Mouse (Mus musculus): ENCODE results near the gene Brpf3. TPM values are rescaled to one million over a fixed set of nuclear protein-coding genes. Genes with fewer than 3 reads are reported as not detected.

Gene Brpf3
- total and polyA plus RNA-seq, 2 experiments from 2014 or later = 4.9 to 21.5 TPM

DNA sequence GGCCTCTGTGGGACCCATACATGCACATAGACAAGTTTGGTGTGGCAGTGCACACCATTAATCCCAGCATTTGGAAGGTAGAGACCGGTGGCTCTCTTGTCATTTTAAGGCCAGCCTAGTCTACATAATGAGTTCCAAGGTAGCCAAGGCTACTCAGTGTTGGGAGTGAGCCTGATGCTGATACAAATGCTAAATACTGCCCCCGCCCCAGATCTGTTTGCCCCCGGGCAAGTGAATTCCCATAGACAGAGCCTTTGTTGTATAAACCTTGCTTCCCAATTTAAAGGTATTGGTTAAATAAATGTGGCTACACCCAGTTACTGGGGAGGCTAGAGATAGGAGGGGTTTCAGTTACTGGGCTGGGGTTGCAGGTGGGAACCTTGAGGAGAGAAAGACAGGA is 15.9 kb upstream of the Brpf3 start:
- 91% methylated on average over 3 of the region's 3 CpGs for WGBS
- no peak overlapping the region for H3K9ac ChIP-seq (replicated peaks; ENCODE audit: low read length, poor library complexity, severe bottlenecking)
- DNase-seq (ENCODE audit: low spot score) (no peak), ATAC-seq (ENCODE audit: low FRiP score) (no peak)
- H3K9me3 ChIP-seq (ENCODE audit: low read length) = no peaks in the 10 kb centered on the region
- H3K27ac ChIP-seq (ENCODE audit: low read depth, low read length) = no peak overlapping the region
- H3K27me3 ChIP-seq (ENCODE audit: insufficient read depth, low read length) = no peaks in the 10 kb centered on the region
- H3K36me3 ChIP-seq (ENCODE audit: insufficient read depth, low read length) = no peaks in the 10 kb centered on the region
- H3K4me2 ChIP-seq (ENCODE audit: low read depth, low read length, poor library complexity, severe bottlenecking) = no peak overlapping the region
- no peaks in the 10 kb centered on the region for H3K4me1 ChIP-seq (ENCODE audit: insufficient read depth, low read length)
- no peak overlapping the region for H3K4me3 ChIP-seq (ENCODE audit: low read depth, low read length)
- no peak for TF ChIP-seq CTCF (IDR thresholded peaks at IDR 0.05)

- Histone ChIP-seq H3K36me3 (ENCODE audit: insufficient read depth, low read length) (no peaks in the 10 kb centered on the region), H3K4me2 (ENCODE audit: low read depth, low read length, poor library complexity, severe bottlenecking) (no peak overlapping the region), H3K9me3 (ENCODE audit: low read length) (no peaks in the 10 kb centered on the region), H3K27ac (ENCODE audit: low read depth, low read length) (no peak overlapping the region), H3K4me3 (ENCODE audit: low read depth, low read length) (no peak overlapping the region), H3K4me1 (ENCODE audit: insufficient read depth, low read length) (no peaks in the 10 kb centered on the region), H3K27me3 (ENCODE audit: insufficient read depth, low read length) (no peaks in the 10 kb centered on the region), H3K9ac (replicated peaks; ENCODE audit: low read length, poor library complexity, severe bottlenecking) (no peak overlapping the region)
- no peak for ATAC-seq (ENCODE audit: low FRiP score)
- TF ChIP-seq CTCF (IDR thresholded peaks at IDR 0.05) = no peak
- DNase-seq (ENCODE audit: low spot score) = no peak
- 96% methylated on average over 12 of the region's 12 CpGs for WGBS
These were observed 13.4 kb upstream of the Brpf3 start for GRCm38 (mm10) chr17:28787507-28787906.

GRCm38 (mm10) chr17:28797031-28797430 is 3.9 kb upstream of the Brpf3 start:
- no peak overlapping the region for H3K27ac ChIP-seq (ENCODE audit: low read depth, low read length)
- no peak overlapping the region for H3K4me2 ChIP-seq (ENCODE audit: low read depth, low read length, poor library complexity, severe bottlenecking)
- no peaks in the 10 kb centered on the region for H3K9me3 ChIP-seq (ENCODE audit: low read length)
- no peak for ATAC-seq (ENCODE audit: low FRiP score)
- no peaks in the 10 kb centered on the region for H3K27me3 ChIP-seq (ENCODE audit: insufficient read depth, low read length)
- H3K9ac ChIP-seq (replicated peaks; ENCODE audit: low read length, poor library complexity, severe bottlenecking) = no peak overlapping the region
- no peak for DNase-seq (ENCODE audit: low spot score)
- no peaks in the 10 kb centered on the region for H3K36me3 ChIP-seq (ENCODE audit: insufficient read depth, low read length)
- H3K4me3 ChIP-seq (ENCODE audit: low read depth, low read length) = no peak overlapping the region
- TF ChIP-seq CTCF (IDR thresholded peaks at IDR 0.05) = no peak
- 0 out of 2 replicates have a peak, but pooled peaks cover under 1% of the 10 kb centered on the region for H3K4me1 ChIP-seq (ENCODE audit: insufficient read depth, low read length)
- WGBS = 93% methylated on average over 4 of the region's 4 CpGs

- H3K36me3 ChIP-seq (ENCODE audit: insufficient read depth, low read length) = no peaks in the 10 kb centered on the region
- 0 out of 2 replicates have a peak, but pooled peaks cover 3% of the 10 kb centered on the region for H3K4me1 ChIP-seq (ENCODE audit: insufficient read depth, low read length)
- no peak overlapping the region for H3K27ac ChIP-seq (ENCODE audit: low read depth, low read length)
- no peak for TF ChIP-seq CTCF (IDR thresholded peaks at IDR 0.05)
- no peaks in the 10 kb centered on the region for H3K9me3 ChIP-seq (ENCODE audit: low read length)
- H3K9ac ChIP-seq (replicated peaks; ENCODE audit: low read length, poor library complexity, severe bottlenecking) = no peak overlapping the region
- H3K4me2 ChIP-seq (ENCODE audit: low read depth, low read length, poor library complexity, severe bottlenecking) = peak overlapping the region; percentile 98
- ATAC-seq (ENCODE audit: low FRiP score) (no peak), DNase-seq (ENCODE audit: low spot score) (peak; percentile 15)
- H3K27me3 ChIP-seq (ENCODE audit: insufficient read depth, low read length) = no peaks in the 10 kb centered on the region
- peak overlapping the region; percentile 84; the same call in 1 of the 2 replicates for H3K4me3 ChIP-seq (ENCODE audit: low read depth, low read length)
- 12% methylated on average over 14 of the region's 14 CpGs for WGBS
These were observed 1.4 kb upstream of the Brpf3 start for GRCm38 (mm10) chr17:28799291-28800160.

DNA sequence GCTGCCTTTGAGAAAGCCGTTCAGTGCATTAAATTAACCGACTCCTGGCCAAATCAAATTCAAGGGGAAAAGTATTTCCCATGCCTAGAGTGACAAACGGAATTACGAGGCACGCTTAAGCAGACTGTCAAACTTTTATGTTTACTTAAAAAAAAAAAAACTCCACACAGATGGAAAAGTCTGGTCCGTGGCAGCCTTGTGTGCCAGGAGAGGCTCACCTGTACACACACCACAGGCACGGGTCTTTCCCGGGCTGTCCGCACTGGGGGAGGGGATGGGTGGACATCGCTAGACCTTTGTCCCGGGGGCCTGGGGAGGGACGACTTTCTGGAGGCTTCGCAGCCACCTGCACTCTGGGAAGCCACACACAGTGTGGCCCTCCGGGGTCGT is 614 bp upstream of the Brpf3 start:
- Histone ChIP-seq H3K4me3 (ENCODE audit: low read depth, low read length) (peak overlapping the region; percentile 84), H3K4me2 (ENCODE audit: low read depth, low read length, poor library complexity, severe bottlenecking) (peak overlapping the region; percentile 98), H3K9me3 (ENCODE audit: low read length) (no peaks in the 10 kb centered on the region), H3K4me1 (ENCODE audit: insufficient read depth, low read length) (0 out of 2 replicates have a peak, but pooled peaks cover 3% of the 10 kb centered on the region), H3K9ac (replicated peaks; ENCODE audit: low read length, poor library complexity, severe bottlenecking) (peak overlapping the region; percentile 100), H3K27me3 (ENCODE audit: insufficient read depth, low read length) (no peaks in the 10 kb centered on the region), H3K36me3 (ENCODE audit: insufficient read depth, low read length) (no peaks in the 10 kb centered on the region), H3K27ac (ENCODE audit: low read depth, low read length) (peak overlapping the region; percentile 100)
- ATAC-seq (ENCODE audit: low FRiP score) (no peak), DNase-seq (ENCODE audit: low spot score) (peak; percentile 10)
- TF ChIP-seq CTCF (IDR thresholded peaks at IDR 0.05) = no peak
- 0% methylated on average over 15 of the region's 15 CpGs for WGBS

- no peaks in the 10 kb centered on the region for H3K9me3 ChIP-seq (ENCODE audit: low read length)
- WGBS = under 1% methylated on average over 31 of the region's 42 CpGs
- H3K27ac ChIP-seq (ENCODE audit: low read depth, low read length) = peak overlapping the region; percentile 100
- peaks cover 8% of the 10 kb centered on the region for H3K36me3 ChIP-seq (ENCODE audit: insufficient read depth, low read length)
- peak overlapping the region; percentile 100 for H3K9ac ChIP-seq (replicated peaks; ENCODE audit: low read length, poor library complexity, severe bottlenecking)
- peak overlapping the region; percentile 84 for H3K4me3 ChIP-seq (ENCODE audit: low read depth, low read length)
- ATAC-seq (ENCODE audit: low FRiP score) = peak; percentile 98
- no peak; the same call in 1 of the 2 replicates for TF ChIP-seq CTCF (IDR thresholded peaks at IDR 0.05)
- peak; percentile 99 for DNase-seq (ENCODE audit: low spot score)
- peak overlapping the region; percentile 98 for H3K4me2 ChIP-seq (ENCODE audit: low read depth, low read length, poor library complexity, severe bottlenecking)
- no peaks in the 10 kb centered on the region for H3K27me3 ChIP-seq (ENCODE audit: insufficient read depth, low read length)
- H3K4me1 ChIP-seq (ENCODE audit: insufficient read depth, low read length) = 0 out of 2 replicates have a peak, but pooled peaks cover 3% of the 10 kb centered on the region
These were observed 650 bp downstream of the Brpf3 start for GRCm38 (mm10) chr17:28801474-28802005.

All from midbrain, postnatal 0 days (tissue).